Mouse (Mus musculus): ENCODE measurements around the gene Rsbn1l.

- TF ChIP-seq CTCF (IDR thresholded peaks at IDR 0.05; ENCODE audit: low read depth) = no peak
- TF ChIP-seq EP300 (IDR thresholded peaks at IDR 0.05; ENCODE audit: low read depth) = no peak
These were observed 112.8 kb downstream of the Rsbn1l start for GRCm38 (mm10) chr5:20843405-20843804.

Data from liver, embryonic 14.5 days (tissue).